Comparison of ENCODE assay signal across 29 mouse cellular contexts in genomic region chr11:51202726-51203125, GRCm38 (mm10). TPM values are rescaled to one million over a fixed set of nuclear protein-coding genes. Genes with fewer than 3 reads are reported as not detected.
"Had no signal": no experiment of that assay in that cellular context is flagged by ENCODE, and none has a peak within 500 bp of the region (broad histone marks: within the 10 kb centered on the region; RNA-seq: fewer than 3 reads in every experiment).

No protein-coding gene starts in this region.

- H3K36me3 ChIP-seq: kidney, embryonic 15.5 days; limb, embryonic 12.5 days; limb, embryonic 15.5 days; liver, embryonic 13.5 days had no signal

- DNase-seq: kidney, postnatal 10 days; kidney, postnatal 36 days; left cerebral cortex, postnatal 4 days; liver, embryonic 13.5 days; lung, adult 2 months; lung, postnatal 14 days; lung, postnatal 4 days; midbrain, embryonic 14.5 days; thymus, adult 18-20 months; thymus, postnatal 36 days had no signal

- H3K4me3 ChIP-seq: kidney, embryonic 15.5 days; limb, embryonic 12.5 days; limb, embryonic 15.5 days; liver, embryonic 13.5 days had no signal

- H3K27me3 ChIP-seq: kidney, embryonic 15.5 days; limb, embryonic 12.5 days; limb, embryonic 15.5 days; liver, embryonic 13.5 days had no signal

RNA-seq across cellular contexts. Expression of gene Gm12569, which starts 17.5 kb away (rescaled TPM):
- total RNA-seq: layer of hippocampus, adult 8-10 months; layer of hippocampus, postnatal 10 days; left cerebral cortex, adult 8-10 months; left cerebral cortex, postnatal 14 days; left cerebral cortex, postnatal 4 days; megakaryocyte progenitor cell, adult 5-6 weeks; megakaryocyte-erythroid progenitor cell, adult 5-6 weeks; midbrain, postnatal 0 days had no signal
- polyA plus RNA-seq: kidney, embryonic 15.5 days; limb, embryonic 12.5 days; limb, embryonic 15.5 days; liver, embryonic 13.5 days; liver, embryonic 16.5 days; lung, adult 2 months; lung, embryonic 16.5 days; midbrain, embryonic 11.5 days; midbrain, embryonic 14.5 days; midbrain, postnatal 0 days; neural tube, embryonic 11.5 days; neural tube, embryonic 14.5 days; small intestine, adult 2 months; spleen, adult 2 months; stomach, embryonic 16.5 days; urinary bladder, adult 2 months had no signal
